Mouse (Mus musculus): Measurements from ENCODE around the gene Il6st. TPM values are rescaled to one million over a fixed set of nuclear protein-coding genes. Genes with fewer than 3 reads are reported as not detected.
A peak's percentile ranks its signal among the peaks of the same experiment; 100 is the strongest.

The Il6st gene
- polyA plus RNA-seq, 1 experiment from 2014 or later = 24.0 TPM

- TF ChIP-seq CTCF (IDR thresholded peaks at IDR 0.05; ENCODE audit: low read depth) = peak; percentile 12; the same call in 1 of the 2 replicates
- H3K27ac ChIP-seq = no peak overlapping the region
Observed at GRCm38 (mm10) chr13:112458016-112458415, 5.9 kb upstream of the Il6st start.

GRCm38 (mm10) chr13:112458435-112459018 lies 5.3 kb upstream of the Il6st start:
- ATAC-seq (replicated peaks; ENCODE audit: low FRiP score, low read depth) (no peak), DNase-seq (ENCODE audit: low spot score) (no peak)
- Histone ChIP-seq H3K27me3 (ENCODE audit: insufficient read depth, low read length) (no peaks in the 10 kb centered on the region), H3K4me3 (replicated peaks; ENCODE audit: low read depth, low read length) (no peak overlapping the region), H3K36me3 (ENCODE audit: insufficient read depth, low read length) (no peaks in the 10 kb centered on the region), H3K9me3 (replicated peaks; ENCODE audit: low read length) (no peaks in the 10 kb centered on the region), H3K9ac (ENCODE audit: low read depth, low read length) (no peak overlapping the region), H3K4me2 (ENCODE audit: low read length) (no peak overlapping the region), H3K27ac (no peak overlapping the region), H3K4me1 (replicated peaks; ENCODE audit: insufficient read depth, low read length) (peaks cover 3% of the 10 kb centered on the region; the same call in 1 of the 2 replicates)
- WGBS = 93% methylated on average over 11 of the region's 11 CpGs
- TF ChIP-seq CTCF (IDR thresholded peaks at IDR 0.05; ENCODE audit: low read depth) = no peak

More at GRCm38 (mm10) chr13:112458016-112458415, 5.9 kb upstream of the Il6st start:
- no peaks in the 10 kb centered on the region for H3K36me3 ChIP-seq (ENCODE audit: insufficient read depth, low read length)
- H3K4me2 ChIP-seq (ENCODE audit: low read length) = no peak overlapping the region
- no peaks in the 10 kb centered on the region for H3K9me3 ChIP-seq (replicated peaks; ENCODE audit: low read length)
- DNase-seq (ENCODE audit: low spot score) (no peak), ATAC-seq (replicated peaks; ENCODE audit: low FRiP score, low read depth) (no peak)
- no peaks in the 10 kb centered on the region for H3K27me3 ChIP-seq (ENCODE audit: insufficient read depth, low read length)
- 69% methylated on average over 4 of the region's 4 CpGs for WGBS
- H3K4me3 ChIP-seq (replicated peaks; ENCODE audit: low read depth, low read length) = no peak overlapping the region
- peaks cover 3% of the 10 kb centered on the region; the same call in 1 of the 2 replicates for H3K4me1 ChIP-seq (replicated peaks; ENCODE audit: insufficient read depth, low read length)
- H3K9ac ChIP-seq (ENCODE audit: low read depth, low read length) = no peak overlapping the region

GRCm38 (mm10) chr13:112459956-112460355 lies 3.9 kb upstream of the Il6st start:
- H3K36me3 ChIP-seq (ENCODE audit: insufficient read depth, low read length) = no peaks in the 10 kb centered on the region
- DNase-seq (ENCODE audit: low spot score) (no peak), ATAC-seq (replicated peaks; ENCODE audit: low FRiP score, low read depth) (no peak)
- WGBS = 63% methylated on average over 6 of the region's 6 CpGs
- peak overlapping the region; percentile 22; the same call in 1 of the 2 replicates for H3K27ac ChIP-seq
- peaks cover 3% of the 10 kb centered on the region; the same call in 1 of the 2 replicates for H3K4me1 ChIP-seq (replicated peaks; ENCODE audit: insufficient read depth, low read length)
- H3K9ac ChIP-seq (ENCODE audit: low read depth, low read length) = no peak overlapping the region
- no peaks in the 10 kb centered on the region for H3K27me3 ChIP-seq (ENCODE audit: insufficient read depth, low read length)
- no peak overlapping the region for H3K4me3 ChIP-seq (replicated peaks; ENCODE audit: low read depth, low read length)
- TF ChIP-seq CTCF (IDR thresholded peaks at IDR 0.05; ENCODE audit: low read depth) = no peak
- H3K4me2 ChIP-seq (ENCODE audit: low read length) = no peak overlapping the region
- no peaks in the 10 kb centered on the region for H3K9me3 ChIP-seq (replicated peaks; ENCODE audit: low read length)

- no peak overlapping the region for H3K4me2 ChIP-seq (ENCODE audit: low read length)
- H3K27ac ChIP-seq = no peak overlapping the region
- no peaks in the 10 kb centered on the region for H3K9me3 ChIP-seq (replicated peaks; ENCODE audit: low read length)
- H3K27me3 ChIP-seq (ENCODE audit: insufficient read depth, low read length) = no peaks in the 10 kb centered on the region
- TF ChIP-seq CTCF (IDR thresholded peaks at IDR 0.05; ENCODE audit: low read depth) = no peak
- DNase-seq (ENCODE audit: low spot score) (no peak), ATAC-seq (replicated peaks; ENCODE audit: low FRiP score, low read depth) (no peak)
- no peak overlapping the region for H3K4me3 ChIP-seq (replicated peaks; ENCODE audit: low read depth, low read length)
- peaks cover 8% of the 10 kb centered on the region; the same call in 1 of the 2 replicates for H3K4me1 ChIP-seq (replicated peaks; ENCODE audit: insufficient read depth, low read length)
- no peak overlapping the region for H3K9ac ChIP-seq (ENCODE audit: low read depth, low read length)
- H3K36me3 ChIP-seq (ENCODE audit: insufficient read depth, low read length) = no peaks in the 10 kb centered on the region
- 71% methylated on average over 6 of the region's 6 CpGs for WGBS
Observed at GRCm38 (mm10) chr13:112462411-112462987, 1.4 kb upstream of the Il6st start.

DNA sequence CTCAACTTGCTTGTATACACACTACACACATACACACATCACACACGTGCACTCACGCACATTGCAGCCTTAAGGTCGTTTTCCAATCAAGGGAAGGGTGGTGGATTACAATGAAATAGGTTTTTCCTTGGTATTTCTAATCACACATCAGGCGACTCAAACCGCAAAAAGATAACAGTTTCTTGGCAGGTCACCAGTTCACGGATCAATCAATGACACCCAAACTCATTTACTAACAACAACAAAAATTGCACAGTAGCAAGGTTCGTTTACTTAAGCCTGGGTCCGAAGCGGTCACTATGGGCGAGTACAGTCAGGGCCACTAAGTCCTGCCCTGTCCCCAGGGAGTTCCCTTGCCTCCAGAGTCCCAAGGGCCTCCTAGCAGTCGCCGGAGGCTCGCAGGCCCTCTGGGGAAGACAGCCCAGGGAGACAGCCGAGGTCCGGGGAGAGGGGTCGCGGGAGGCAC lies 500 bp upstream of the Il6st start:
- 4% methylated on average over 17 of the region's 17 CpGs for WGBS
- peak overlapping the region; percentile 93 for H3K9ac ChIP-seq (ENCODE audit: low read depth, low read length)
- peak; percentile 72 for ATAC-seq (replicated peaks; ENCODE audit: low FRiP score, low read depth)
- peak overlapping the region; percentile 94 for H3K27ac ChIP-seq
- no peaks in the 10 kb centered on the region for H3K36me3 ChIP-seq (ENCODE audit: insufficient read depth, low read length)
- H3K4me1 ChIP-seq (replicated peaks; ENCODE audit: insufficient read depth, low read length) = peaks cover 9% of the 10 kb centered on the region; the same call in 1 of the 2 replicates
- H3K9me3 ChIP-seq (replicated peaks; ENCODE audit: low read length) = no peaks in the 10 kb centered on the region
- H3K27me3 ChIP-seq (ENCODE audit: insufficient read depth, low read length) = no peaks in the 10 kb centered on the region
- no peak for DNase-seq (ENCODE audit: low spot score)
- H3K4me3 ChIP-seq (replicated peaks; ENCODE audit: low read depth, low read length) = peak overlapping the region; percentile 79
- TF ChIP-seq CTCF (IDR thresholded peaks at IDR 0.05; ENCODE audit: low read depth) = no peak
- H3K4me2 ChIP-seq (ENCODE audit: low read length) = peak overlapping the region; percentile 80

DNA sequence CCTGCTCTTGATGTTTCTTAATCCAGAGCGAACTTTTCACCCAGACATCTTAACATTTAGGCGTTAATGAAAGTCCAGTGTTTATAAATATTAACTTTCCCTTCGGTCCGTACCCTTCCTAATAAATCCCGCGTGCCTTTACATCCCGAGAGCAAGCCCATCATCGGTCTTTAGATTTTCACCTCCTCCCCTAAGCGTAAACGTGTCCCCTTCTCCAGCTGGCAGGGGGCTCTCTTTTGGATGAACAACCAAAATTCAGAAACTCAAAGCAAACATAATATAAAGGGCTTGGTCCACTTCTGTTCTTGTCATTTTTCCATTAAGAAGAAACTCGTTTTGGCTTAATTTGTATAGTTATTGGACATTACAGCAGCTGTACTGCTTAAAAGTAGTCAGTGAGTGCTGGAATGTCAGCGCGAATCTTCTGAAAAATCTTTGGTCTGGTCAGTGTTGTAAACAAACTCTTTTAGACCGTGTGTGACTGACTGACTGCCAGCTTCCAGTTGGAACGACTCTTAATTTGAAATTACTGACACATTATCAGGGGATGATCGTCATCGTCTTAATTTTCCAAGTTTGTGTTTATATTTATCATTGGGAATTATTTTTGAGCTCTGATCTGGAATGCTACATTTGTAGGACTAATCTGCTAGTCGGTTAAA lies 887 bp downstream of the Il6st start:
- peak overlapping the region; percentile 80 for H3K4me2 ChIP-seq (ENCODE audit: low read length)
- peaks cover 9% of the 10 kb centered on the region; the same call in 1 of the 2 replicates for H3K4me1 ChIP-seq (replicated peaks; ENCODE audit: insufficient read depth, low read length)
- TF ChIP-seq CTCF (IDR thresholded peaks at IDR 0.05; ENCODE audit: low read depth) = no peak
- H3K9ac ChIP-seq (ENCODE audit: low read depth, low read length) = peak overlapping the region; percentile 93
- H3K36me3 ChIP-seq (ENCODE audit: insufficient read depth, low read length) = no peaks in the 10 kb centered on the region
- WGBS = 2% methylated on average over 18 of the region's 18 CpGs
- no peaks in the 10 kb centered on the region for H3K9me3 ChIP-seq (replicated peaks; ENCODE audit: low read length)
- no peaks in the 10 kb centered on the region for H3K27me3 ChIP-seq (ENCODE audit: insufficient read depth, low read length)
- DNase-seq (ENCODE audit: low spot score) (peak; percentile 76), ATAC-seq (replicated peaks; ENCODE audit: low FRiP score, low read depth) (no peak)
- H3K4me3 ChIP-seq (replicated peaks; ENCODE audit: low read depth, low read length) = peak overlapping the region; percentile 79
- peak overlapping the region; percentile 94 for H3K27ac ChIP-seq
